Mouse (Mus musculus) thymus, postnatal 14 days (tissue): ENCODE data around the gene Ccnh.
"Not testable (repeated sequence)": the region's sequence is repeated elsewhere in the genome, so short reads cannot be mapped to it uniquely, and the experiment has no call there.

Experiments
- DNase-seq: peaks from one replicate; pipeline ENCODE4 v3.0.0; 2021

Gene Ccnh

DNA sequence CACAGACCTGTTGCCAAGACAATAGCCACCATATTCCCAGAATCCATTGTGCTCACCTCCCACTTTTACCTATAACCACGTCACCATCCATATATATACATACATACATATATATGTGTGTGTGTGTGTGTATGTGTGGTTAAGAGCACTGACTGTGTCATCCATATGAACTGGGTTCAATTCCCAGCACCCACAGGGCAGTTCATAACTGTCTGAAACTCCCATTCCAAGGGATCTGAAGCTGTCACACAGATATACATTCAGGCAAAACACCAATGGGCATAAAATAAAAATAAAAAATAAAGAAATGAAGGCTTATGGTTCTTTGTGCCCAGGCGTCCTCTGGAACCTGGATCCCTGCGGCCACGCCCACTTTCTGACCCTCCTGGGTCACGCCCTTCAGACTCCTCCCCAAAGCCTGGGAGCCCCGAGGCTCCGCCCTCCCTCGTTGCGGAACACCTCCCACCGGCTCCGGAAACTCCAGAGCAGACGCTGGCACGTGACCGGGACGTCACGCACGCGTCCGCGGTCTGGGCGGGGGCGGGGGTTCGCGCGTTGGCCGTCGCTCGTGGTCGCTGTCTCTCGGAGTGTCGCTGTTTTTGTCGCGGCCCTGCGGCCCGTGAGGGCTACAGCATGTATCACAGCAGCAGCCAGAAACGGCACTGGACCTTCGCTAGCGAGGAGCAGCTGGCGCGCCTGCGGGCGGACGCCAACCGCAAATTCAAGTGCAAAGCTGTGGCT is at the start of gene Ccnh:
Ccnh (plus strand) TSS at position 506 of the 741 bp plus-strand sequence.
- DNase-seq = peak; percentile 92

DNA sequence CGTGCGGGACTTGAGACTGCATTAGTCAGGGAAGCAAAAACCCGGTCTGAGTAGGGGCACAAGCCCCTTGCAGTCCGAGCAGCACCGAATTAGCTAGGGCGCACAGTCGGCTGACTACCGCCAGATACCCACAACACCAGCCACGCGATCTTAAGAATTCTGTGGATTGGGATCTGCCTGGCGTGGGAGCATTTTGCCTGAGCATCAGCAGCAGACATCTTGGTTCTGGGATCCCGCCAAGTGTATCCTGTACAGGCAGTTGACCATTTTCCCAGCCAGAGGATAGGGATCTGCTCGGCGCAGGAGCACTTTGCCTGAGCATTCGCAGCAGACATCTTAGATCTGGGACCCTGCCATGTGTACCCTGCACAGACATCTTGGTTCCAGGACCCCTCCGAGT is 45.8 kb upstream of the Ccnh start:
- DNase-seq = not testable (repeated sequence)

DNA sequence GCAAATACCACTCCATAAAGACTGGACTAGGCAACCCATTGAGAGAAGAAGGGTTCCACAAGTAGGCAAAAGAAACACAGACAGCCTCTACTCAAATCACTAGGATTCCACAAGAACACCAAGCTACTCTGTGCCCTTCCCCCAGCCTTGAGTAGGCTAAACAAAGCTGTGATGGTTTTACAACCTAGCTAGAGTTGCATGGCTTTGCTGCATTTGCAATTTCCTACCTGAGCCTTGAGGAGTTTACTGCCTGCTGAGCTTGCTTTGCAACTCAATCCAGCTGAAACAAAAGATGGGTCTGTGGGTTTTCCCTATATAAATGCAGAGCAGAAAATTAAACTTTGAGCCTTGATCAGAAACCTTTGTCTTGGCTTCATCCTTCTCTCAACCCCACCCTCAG is 42.7 kb upstream of the Ccnh start:
- DNase-seq = no peak

DNA sequence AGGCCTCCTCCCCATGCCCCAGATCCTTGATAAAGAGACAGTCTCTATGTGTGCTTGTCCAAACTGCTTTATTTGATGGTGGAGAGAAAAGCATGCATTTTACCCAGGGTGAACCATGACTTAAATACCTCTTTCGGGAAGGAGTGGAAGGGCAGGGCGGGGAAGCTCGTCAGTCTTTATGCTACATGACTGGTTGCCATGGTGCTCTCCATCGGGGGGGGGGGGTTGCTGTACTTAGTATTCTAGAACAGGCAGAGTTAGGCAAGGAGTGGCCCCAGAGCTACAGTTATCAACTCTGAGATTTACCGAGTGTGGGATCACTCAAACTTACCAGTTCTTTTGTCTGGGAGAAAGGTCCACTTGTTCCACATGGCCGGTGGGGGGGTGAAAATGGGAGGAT is 34.5 kb upstream of the Ccnh start:
- no peak for DNase-seq

DNA sequence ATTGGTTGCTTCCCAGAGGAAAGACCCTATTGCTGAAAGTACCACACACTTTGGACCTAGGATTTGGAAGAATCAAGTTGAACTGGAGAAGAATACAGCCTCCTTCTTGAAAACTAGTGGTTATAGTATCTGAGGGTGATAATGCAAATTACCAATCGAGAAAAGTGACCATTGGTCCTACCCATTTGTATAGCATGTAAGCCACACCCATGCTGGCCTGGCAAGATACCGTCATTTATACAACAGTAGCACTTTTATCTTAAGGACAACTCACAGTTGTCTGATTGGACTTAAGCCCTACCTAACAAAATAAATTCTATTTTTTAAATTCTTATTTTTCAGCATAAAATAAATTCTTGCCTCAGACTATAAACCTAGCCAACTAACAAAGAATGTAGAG is 29.2 kb upstream of the Ccnh start:
- DNase-seq = no peak

DNA sequence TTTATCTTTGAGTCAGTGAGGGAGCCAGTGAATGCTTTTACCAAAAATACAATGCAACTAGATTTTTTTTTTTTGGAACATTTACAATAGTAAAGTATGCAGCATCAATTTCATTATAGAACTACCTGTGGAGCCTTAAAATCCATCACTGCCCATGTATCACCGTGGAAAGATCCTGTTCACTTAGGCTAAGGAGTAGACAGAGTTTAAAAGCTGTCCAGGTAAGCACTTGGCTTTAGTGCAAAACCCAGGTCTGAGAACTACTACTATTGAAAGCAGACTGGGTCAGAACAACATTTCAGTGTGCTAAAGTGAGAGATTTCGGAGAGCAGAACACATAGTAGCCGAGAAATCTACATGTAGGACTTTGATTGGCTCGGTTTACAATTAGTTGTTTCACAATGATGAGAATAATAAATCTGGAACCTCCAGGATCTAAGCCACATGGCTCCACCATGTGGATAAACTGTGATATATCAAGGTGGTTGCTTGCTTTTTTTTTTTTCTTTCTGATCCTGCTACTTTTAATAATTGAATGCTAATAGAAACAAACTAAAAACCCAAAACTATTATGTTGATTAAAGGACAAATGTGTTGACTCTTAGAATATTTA is 24.6 kb upstream of the Ccnh start:
- DNase-seq = no peak

DNA sequence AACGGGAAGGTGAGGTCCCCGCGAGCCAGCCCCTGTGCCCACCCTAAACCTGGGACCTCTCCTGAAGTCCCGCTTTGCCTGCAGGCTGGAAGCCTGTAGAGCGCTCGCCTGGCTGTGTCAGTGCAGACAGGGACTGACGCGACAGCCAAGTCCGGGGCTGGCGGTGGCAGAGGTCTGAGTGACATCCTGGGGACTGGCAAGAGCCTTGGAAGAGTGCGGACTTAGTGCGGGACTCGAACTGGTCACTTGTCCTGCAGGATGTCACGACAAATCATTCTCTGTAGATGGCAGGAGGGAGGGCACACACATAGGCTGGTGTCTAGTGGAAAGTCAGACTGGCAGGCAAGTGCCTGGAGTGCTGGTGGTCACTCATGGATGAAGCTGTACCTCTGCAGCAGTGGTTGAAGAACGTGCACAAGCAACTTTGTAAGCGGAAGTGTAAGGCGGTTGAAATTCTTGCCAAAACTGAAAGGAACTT is 475 bp downstream of the Ccnh start:
- DNase-seq = no peak

DNA sequence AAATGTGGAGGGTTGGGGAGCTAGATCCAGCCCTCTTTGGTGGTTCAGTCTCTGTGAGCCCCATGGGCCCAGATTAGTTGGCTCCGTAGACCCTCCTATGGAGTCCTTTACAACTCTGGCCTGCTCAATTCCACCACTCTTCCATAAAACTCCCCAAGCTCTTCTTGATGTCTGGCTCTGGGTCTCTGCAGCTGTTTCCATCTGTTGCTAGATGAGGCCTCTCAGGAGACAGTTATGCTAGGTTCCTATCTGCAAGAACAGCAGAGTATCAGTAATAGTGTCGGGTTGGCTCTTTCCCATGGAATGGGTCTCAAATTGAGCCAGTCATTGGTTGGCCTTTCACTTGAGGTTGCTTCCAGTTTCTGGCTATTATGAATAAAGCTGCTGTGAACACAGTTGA is 2.0 kb downstream of the Ccnh start:
- DNase-seq = no peak

DNA sequence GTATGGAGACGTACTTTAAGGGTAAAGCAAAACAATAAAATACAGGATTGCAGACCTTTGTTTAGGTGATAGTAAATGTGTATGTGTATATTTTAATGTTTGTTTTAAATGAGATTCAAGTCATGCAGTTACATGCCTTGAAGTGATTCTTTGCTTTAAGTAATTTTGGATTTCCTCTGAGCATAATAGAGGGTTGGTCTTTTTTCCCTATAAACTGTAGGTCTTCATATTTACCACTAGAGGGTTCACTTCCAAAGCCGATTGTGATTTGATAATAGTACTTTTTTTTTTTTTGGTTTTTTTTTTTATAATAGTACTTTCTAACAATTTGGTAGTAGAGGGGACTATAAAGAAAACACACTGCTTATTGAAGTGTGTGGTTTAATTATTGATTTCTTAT is 18.3 kb downstream of the Ccnh start:
- no peak for DNase-seq

DNA sequence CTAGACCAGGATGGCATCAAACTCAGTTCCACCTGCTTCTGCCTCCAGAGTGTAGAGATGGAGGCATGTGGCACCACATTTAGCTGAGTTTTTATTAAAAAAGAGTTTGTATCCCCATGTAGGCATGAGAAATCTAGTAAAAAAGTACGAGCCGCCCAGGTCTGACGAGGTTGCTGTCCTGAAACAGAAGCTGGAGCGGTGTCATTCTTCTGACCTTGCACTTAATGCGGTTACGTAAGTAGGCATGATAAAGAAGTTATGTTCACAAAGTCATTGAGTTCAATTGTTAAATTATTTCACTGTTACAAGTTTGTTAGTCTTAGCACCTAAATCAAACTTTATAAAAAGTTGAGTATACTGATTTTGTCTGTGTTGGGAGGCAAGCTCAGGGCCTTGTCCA is 19.4 kb downstream of the Ccnh start:
- DNase-seq = no peak

DNA sequence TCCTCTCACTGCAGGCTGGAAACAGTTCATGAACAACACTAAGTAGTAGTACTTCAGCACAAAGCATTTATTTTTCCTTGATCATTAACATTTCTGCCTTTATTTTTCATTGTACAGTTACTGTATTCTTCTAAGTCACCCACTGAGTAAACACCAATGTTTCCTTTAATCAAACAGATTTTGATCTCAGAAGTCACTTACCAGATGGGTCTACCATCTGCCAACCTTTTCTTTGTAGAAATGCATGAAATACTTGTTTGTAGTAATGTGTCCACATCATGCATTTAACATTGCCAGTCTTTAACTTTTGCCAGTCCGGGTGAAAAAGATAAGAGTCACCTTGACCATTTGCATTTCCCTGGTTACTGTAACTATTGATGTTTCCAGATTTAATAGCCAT is 21.1 kb downstream of the Ccnh start:
- no peak for DNase-seq

DNA sequence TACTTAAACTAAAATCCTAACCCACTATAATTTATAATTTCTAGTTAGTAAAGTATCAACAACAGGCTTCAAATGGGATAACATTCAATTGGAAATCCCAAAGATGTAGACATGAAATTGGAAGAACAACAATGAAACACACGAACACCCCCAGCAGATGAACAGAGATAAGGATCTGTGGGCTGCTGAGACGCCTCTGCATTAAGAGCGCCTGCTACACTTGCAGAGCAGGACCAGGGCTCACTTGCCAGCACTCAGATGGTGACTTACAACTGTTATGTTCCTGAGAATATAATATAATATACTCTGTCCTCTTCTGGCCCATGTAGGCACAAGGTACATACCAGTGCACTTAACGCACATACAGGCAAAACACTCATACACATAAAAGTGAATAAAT is 29.4 kb downstream of the Ccnh start:
- no peak for DNase-seq

DNA sequence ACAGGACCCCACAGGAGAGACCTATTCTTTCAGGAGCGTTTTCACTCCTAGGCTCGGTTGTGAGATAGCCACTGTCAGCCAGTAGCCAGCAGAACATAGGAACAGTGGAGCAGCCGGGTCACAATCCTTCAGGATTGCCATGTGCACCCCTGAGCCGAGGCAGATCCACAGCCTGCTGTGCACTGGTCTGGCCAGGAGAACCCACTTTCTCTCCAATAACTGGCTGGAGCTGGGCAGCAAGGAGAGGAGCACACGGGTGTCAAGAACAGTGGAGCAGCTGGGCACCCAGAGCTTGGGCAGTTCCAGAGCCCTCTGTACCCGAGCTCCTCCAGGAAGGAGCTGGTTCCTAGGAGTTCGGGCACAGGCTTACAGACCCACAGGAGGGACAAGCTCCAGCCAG is 49.6 kb downstream of the Ccnh start:
- DNase-seq = no peak
